Mouse (Mus musculus) small intestine, adult 10 weeks (tissue): ENCODE results near the gene St7. TPM values are rescaled to one million over a fixed set of nuclear protein-coding genes. Genes with fewer than 3 reads are reported as not detected.

Source experiments
- polyA plus RNA-seq: library from polyadenylated mRNA; stranded (reverse); fragments of 350-450 nt; fragmentation: Illumina TruSeq; extraction: RNeasy Lipid Tissue Mini Kit (QIAGEN cat#74804); gene quantifications from one replicate; pipeline ENCODE4 v1.2.3, GENCODE M21; 2014; ENCODE audit warnings: low replicate concordance

The St7 gene
- 6.0 TPM for polyA plus RNA-seq

DNA sequence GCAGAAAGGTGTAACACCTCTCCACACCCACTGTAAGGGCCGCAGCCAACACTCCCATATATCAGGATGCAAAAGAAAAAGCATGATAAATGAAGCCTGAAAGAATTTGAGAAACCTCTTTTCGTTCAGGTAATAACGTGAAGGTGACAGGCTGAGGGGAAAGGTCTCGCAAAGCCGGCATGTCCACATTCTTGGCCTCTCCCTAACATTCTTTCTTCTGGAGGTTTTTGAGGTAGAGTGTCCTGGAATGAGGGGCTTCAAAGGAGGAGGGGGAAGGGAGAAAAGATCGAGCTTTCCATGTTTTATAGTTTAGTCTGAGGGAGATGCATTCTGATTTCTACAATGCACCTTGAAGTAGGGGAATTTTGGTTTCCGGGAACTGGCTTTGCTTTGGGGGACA, at the start of gene St7:
Gene St7 (plus strand): TSS at position 287 of the 400 bp plus-strand sequence.

Other genes with a start within 250 kb of the St7 start
- 36.9 TPM for gene Met, start 229.1 kb upstream of the St7 start, polyA plus RNA-seq
- gene Capza2, start 56.7 kb upstream of the St7 start, polyA plus RNA-seq: 847 TPM